Mouse (Mus musculus) cerebellum, adult 9-10 months (tissue): ENCODE measurements around the gene Stx2.
A peak's percentile ranks its signal among the peaks of the same experiment; 100 is the strongest.

Source experiments
- DNase-seq: peaks from one replicate; pipeline ENCODE4 v3.0.0; 2022

The Stx2 gene

DNA sequence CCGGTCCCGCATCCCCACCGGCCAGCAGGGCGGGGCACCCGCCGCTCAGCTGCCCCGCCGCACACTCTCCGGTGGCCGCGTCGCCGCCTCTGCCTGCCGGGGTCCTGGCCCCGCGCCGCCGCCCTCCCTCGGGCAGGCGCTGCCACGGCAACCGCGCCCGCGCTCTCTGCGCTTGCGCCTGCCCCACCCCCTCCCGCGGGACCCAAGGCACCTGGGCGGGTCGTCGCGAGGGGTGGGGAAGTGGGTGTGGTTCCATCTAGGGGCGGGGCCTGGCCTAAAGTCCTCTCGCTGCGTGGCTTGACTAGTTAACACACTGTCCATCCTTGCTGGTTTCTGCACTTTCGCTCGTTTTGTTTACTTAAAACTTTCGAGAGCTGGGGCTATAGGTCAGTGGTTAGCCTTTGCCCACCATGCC lies at the start of gene Stx2:
Gene Stx2, minus strand, starts transcription at position 163 of the 415 bp plus-strand sequence.
- peak; percentile 89 for DNase-seq

DNA sequence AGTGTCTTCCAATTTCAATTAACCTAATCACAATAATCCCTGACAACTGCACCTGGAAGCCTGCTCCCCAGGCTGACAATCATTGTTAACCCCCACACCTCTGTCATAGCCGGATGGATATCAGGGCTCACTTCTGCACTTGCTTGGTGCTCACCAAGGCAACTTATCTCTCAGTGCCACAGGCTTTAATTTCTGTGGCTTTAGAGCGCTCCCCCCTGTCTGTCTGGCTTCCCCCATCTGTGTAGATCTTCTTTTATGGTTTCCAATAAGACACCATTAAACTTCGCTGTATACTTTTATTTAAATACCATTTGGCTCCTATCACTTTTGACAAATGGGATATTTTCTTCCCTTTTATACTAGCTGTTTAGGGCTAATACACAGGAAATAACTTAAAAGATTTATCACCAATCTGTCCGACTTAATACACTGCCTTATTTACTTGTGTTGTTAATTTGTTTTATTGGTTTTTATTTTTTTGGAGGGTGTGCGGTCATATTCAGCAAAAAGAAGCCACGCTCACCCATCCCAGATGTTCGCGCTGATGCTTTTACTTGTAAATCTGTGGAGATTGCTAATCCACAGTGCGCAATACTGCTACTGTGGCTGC lies 46.4 kb upstream of the Stx2 start:
- no peak for DNase-seq

DNA sequence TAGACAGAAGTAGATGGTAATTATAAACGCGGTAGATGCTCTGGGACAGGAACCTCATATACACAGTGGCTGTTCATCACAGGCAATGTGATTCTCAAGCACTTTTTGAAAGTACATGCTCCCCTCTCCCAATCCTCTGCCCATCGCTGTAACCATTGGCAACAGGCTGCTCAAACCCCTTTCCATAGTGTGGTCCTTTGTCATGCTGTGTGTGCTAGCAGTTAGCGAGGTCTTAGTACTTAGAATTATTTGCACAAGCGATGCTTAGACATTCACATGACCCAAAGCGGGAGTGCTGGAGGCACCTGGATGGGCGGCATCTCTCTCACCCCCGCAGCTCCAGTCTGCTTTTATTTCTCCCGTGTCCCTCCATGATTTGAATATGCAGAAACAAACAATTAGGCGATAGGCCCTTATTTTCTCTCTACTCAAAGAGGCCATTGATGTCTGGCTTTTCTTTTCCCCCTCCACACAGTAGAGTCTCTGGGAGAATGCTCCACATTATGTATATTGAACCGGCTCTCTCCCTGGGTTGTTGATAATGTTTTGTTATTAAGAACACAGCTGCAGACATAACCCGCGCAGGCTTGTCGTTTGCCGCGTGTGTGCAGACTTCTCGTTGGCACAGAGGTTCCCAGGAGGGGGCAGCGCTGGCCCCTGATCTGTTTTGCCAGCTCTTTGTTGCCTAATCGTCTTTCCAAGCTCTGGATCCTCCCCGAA lies 44.4 kb upstream of the Stx2 start:
- no peak for DNase-seq

DNA sequence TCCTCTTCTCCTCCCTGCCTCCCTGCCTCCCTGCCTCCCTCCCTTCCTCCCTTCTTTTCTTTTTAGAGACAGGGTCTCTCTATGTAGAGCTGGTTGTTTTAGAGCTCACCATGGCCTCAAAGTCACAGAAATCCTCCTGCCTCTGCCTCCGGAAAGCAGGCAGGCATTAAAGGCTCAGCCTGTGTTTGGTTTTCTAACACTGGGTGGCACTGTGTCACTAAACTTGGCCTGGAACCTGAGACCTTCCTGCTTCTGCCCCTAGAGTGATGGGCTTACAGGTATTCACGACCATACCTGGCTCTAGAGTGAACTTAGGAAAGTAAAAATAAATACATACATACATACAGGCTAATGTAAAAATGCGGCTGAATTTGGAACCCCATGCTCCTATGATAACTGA lies 43.5 kb upstream of the Stx2 start:
- DNase-seq: no peak

DNA sequence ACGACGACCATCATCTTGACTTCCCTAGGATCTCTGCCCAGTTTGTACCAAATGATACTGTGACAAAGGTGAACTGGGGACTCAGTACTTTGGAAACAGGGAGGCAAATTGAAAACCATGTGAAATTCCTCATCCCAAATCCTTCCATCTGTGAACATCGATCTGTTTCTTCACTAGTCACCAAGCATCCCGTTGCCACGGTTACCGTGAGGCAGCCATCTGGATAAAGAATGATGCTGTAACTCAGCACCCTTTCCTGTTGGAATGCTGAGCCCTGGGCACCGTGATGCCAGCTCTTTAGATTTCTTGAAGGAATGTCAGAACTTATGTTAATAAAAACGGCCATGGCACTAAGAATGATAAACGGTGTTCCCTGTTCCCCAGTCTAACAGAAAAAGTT lies 41.0 kb upstream of the Stx2 start:
- no peak for DNase-seq

DNA sequence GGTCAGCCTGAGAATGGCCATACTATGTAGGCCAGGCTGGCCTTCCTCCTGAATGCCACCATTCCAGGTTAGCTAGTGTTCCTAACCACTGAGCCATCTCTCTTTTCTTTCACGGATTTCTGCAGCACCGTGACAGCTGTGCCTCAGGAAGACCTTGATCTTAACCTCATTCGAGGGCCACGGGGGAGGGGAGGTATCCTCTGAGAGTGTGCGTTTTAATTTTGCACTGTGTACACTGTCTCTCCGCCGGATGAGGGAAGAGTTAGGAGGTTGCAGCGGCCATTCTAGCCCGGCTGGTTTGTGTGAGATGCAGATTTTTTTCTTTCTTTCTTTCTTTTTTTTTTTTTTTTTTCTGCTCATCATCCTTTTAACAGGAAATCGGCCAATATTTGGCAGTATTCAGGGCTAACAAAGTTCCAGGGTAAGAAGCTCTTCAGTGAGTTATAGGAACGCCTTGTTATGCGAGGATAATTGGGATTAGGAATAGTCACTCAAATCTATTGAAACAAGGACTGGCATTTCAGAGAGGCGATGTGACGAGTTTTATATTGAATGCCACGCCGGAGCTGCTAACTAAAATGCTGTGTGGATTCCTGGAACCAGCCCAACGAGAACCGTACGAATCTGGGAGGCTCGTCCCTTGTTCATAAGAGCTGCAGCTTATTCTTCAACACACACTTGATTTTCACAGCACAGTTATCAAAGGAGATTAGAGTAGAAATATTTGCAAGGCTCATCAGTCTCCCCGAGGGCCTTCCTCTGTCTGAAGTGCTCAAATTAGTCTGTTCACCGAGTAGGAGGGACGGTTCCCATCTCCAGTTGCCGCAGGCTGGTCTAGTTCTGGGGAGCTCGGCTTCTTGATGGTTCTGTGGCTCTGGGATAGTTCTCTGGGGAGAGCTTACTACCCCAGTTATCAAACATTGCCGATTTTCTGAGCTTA lies 37.5 kb upstream of the Stx2 start:
- no peak for DNase-seq

DNA sequence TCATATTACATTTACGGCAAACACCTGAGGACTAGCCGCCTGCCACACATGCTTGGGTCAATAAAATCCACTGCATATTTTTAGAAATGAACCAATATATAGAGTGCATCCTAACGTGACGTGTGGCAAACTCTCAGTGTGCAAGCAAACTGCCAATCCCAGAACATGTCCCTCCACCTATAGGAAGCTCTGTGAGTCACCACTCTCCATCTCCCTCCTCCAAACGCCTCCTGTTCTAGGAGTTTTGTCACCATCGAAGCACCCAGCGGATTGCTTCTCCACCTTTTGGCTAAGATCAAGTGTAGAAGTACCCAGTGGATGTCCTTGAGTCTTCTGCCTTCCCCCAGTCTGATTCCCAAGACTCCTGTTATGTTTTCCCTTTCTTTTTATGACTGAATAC lies 29.4 kb upstream of the Stx2 start:
- DNase-seq: no peak

DNA sequence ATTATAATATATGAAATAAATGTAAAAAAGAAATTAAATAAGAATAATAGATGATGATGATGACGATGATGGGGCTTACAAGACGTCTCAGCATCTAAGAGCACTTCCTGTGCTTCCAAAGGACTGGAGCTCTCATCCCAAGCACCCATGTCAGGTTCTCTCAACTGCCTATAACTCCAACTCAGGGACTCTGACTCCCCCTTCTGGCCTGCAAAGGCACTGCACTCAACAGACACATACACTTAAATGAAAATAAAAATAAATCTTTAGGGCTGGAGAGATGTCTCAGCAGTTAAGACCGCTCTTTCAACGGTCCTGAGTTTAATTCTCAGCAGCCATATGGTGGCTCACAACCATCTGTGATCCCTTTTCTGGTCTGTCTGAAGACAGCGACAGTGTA lies 28.3 kb upstream of the Stx2 start:
- no peak for DNase-seq

DNA sequence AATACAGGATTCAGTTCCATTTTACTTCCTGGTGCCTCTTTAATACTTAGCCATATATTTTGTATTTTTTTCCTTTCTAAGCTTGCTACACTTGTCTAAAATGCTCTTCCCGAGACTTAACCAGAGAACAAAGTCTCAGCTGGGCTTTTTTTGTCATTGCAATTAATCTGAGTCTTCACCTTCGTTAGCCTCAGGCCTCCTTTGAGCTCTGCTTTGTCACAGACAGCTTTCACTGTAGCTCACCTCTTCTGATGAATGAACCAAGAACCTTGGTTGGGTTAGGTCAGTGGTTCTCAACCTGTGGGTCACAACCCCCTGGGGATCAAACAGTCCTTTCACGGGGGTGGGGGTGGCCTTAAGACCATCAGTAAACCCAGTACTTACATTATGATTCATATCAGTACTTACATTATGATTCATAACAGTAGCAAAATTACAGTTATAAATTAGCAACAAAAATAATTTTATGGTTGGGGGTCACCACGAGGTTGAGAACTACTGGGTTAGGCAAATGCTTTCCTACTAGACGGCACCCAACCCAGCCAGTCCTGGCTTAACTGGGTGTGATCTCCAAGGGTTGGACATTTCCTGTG lies 20.9 kb upstream of the Stx2 start:
- DNase-seq: no peak

DNA sequence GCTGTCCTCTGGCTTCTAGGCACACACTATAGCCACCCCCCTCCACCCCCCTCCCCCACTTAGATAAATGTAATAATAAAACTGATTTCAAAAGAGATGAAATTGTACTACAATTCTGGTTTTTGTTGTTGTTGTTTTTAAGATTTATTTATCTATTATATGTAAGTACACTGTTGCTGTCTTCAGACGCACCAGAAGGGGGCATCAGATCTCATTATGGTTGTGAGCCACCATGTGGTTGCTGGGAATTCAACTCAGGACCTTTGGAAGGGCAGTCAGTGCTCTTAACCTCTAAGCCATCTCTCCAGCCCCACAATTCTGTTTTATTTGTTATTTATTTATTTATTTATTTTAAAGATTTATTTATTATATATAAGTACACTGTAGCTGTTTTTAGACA lies 18.3 kb upstream of the Stx2 start:
- no peak for DNase-seq

DNA sequence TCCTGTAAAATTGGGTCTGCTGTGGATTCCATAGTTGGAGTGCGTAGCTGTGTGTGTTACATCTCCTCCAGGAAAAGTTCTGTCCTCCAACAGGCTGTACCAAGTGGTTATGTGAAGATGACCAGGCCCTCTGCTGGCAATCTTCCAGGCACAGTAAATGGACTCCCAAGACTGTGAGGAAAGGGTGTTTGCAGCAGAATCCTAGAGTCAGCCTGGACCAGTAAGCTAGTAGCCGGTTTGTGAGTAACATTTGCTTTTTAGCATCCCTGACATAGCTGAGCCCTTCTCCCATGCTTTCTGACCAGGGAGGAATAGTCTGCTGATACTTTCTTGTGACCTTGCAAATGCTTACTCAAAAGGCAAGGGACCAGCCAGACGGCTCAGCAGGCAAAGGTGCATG lies 17.8 kb upstream of the Stx2 start:
- DNase-seq: no peak

DNA sequence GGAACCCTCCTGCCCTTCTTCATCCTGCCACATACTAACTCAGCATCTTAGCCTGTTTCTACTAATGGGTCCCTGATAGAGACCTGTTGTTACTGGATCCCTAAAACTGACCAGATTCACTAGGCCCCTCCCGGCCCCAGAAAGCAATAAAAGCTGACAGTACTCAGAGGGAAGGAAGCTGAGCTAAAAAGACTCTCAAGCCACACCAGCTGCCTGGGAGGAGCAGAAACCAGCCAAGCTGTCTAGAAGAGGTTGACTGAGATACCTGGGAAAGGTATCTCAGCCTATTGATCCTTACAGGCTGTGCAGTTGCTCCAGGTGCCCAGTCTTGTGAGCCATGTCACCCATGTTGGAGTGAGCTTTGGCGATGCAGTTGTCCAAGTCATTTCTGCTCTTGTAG lies 17.4 kb upstream of the Stx2 start:
- no peak for DNase-seq

DNA sequence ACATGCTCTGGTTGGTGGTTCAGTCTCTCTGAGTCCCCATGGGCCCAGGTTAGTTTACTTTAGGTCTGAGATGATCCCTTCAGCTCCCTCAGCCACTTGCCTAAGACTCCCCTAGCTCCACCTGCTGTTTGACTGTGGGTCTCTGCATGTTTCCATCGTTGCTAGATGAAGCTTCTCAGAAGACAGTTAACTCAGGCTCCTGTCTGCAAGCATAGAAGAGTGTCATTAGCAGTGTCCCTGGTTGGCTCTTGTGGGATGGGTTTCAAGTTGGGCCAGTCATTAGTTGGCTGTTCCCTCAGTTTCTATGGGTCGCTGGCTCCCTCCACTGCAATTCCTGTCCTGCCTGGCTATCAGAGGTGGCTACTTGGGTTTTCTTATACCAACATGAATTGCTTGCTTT lies 16.7 kb upstream of the Stx2 start:
- no peak for DNase-seq

DNA sequence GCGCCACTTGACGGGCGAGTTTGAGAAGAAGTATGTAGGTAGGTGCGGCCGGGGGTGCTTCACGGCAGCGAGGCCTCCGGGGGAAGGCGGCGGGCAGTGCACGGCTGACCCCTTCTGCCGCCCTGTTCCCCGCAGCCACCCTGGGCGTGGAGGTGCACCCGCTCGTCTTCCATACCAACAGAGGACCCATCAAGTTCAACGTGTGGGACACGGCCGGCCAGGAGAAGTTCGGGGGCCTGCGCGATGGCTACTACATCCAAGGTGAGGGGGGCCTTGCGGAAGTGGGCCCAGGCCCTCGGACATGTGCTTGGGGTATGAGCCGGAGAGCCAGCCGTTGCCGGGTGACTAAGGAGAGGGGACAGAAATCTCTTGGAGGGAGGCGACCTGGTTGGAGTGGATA lies 12.4 kb upstream of the Stx2 start:
- DNase-seq: no peak

DNA sequence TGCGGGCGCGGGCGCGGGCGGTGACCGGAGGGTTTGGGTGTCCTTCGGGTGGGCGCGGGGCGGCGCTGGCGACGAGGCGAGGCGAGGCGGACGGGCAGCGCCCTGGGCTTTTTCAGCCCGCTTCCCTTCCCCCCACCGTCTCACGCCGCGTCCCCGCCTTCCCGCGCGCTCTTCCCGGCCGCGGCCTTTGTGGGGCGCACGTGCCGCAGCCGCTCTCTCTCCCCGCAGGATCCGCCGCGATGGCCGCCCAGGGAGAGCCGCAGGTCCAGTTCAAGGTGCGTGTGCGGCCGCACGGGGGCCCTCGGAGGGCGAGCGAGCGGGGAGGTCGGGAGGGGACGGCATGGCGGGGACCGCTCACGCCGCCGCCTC lies 11.9 kb upstream of the Stx2 start:
- DNase-seq: no peak

DNA sequence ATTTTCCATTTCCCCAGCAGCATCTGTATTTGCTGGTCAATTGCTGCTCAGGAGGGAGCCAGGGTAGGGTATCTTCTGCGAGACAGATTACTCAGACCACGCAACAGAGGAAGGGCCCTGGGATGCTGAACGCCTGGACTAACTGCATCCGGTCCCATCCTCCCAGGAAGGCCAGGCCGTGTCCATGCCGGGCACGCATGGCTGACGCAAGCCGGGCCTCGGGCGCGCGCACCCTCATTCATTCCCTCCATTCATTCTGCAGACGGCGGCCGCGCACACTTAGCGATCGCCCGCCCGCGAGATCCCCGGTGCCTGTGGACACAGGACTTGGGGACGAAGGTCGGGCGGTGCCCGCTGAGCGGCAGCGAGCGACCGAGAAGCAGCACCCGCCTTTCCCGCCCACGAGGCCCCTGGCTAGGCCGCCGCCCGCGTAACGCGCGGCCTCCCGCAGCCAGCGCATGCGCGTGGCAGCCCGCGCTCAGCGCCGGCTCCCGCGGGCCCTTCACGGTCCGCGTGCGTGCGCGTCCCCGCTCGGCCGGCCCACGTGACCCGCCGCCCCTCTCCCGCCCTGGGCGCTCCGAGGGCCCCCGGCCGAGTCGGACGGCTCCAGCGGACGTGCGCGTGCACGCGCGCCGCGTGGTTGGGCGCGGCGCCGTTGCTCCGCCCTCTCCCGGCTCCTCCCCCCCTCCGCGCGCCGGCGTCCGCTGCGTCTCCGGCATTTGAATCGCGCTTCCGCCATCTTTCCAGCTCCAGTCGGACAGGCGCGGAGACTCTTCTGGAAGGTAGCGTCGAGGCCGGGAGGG lies 11.3 kb upstream of the Stx2 start, which contains the start of gene Ran:
Gene Ran, plus strand, starts transcription at position 573 of the 803 bp plus-strand sequence.
- peak; percentile 94 for DNase-seq

DNA sequence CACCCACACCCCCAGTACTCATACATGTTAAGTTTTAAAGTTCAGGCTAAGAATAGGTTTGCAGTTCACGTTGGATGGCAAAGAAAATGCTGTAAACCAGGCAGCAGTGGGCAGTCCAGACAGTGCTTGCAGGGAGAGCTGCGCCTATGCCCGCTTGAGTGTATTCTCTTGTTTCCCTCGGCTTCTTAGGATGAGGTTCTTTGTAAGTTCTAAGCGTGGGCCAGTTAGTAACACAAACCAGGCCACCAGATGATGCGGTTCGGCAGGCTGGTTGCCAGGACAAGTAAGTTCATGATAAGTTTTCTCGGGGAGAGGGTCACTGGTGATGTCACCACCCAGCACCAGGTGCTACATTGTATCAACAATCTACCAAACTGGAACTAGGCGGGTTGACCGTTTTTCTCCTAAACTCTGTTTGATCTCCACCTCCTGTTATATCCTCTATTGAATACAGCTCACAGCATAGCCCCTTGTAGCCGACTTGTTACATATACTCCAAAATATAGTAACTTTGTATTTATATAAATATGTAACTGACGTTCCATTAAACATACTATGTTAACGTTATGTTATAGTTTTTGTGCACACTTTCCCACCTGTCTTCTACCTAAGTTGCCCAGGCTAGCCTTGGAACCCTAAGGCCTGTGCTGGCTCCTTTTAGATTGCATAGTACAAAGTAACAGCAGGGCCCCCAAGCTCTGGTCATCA lies 10.6 kb upstream of the Stx2 start:
- DNase-seq: peak; percentile 60

DNA sequence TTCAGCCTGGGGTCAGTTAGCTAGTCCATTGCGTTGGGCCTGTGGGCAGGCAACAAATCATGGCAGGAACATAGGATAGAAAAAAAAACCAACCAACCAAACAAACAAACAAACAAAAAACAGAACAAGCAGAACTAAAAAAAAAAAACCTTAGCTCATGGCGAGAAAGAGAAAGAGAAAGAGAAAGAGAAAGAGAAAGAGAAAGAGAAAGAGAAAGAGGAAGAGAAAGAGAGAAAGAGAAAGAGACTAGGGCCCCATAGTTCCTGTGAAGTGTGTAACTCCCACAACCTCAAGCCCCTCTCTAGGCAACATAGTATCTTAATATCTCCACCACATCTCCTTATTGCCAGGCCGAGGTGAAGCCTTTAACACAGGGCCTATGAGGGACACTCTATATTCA lies 8.0 kb upstream of the Stx2 start:
- no peak for DNase-seq

DNA sequence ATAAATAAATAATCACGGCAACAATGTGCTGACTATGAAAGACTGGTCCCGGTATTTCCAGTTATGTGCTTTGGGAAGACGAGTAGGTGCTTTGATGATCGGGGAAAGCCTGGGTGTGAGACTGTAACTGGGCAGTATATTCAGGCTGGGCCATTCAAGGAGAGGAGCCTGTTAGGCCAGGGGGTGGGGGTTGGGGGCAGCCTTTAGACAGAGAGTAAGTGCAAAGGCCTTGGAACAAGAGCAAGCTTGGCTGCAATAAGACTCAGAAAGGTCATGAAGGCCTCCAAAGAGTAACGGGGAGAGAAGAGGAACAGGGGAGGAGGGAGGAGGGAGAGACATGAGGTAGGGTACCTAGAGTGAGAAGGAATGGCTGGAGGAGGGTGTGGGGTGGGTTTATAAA lies 7.2 kb upstream of the Stx2 start:
- no peak for DNase-seq

DNA sequence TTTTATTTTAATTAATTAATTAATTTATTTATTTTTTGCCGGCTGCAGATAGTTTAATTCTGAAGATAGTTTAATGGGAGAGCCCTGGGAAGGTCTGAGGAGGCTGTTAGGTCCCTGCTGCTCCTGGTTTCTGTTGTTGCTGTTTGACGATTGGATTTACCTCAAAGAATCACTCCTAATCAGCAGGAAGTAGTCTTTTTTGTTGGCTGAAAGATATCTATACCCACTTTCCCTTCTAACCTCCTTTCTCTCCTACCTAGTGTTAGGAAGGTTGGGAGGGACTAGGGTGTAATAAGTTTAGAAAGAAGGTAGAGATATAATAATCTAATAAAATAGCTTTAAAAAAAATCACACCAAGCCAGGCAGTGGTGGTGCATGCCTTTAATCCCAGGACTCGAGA lies 6.6 kb upstream of the Stx2 start:
- DNase-seq: no peak

DNA sequence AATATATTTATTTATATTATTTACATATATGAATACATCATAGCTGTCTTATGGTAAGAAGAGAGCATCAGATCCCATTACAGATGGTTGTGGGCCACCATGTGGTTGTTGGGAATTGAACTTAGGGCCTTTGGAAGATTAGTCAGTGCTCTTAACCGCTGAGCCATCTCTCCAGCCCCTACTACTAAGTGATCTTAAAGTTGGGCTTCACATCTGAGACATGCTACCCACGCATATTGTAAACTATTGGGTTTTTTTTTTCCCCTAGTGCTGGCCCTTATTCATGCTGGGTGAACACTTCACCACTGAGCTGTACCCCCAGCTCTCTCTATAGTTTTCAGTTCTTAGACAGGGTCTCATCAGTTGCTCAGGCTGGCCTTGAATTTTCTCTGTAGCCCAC lies 2.6 kb upstream of the Stx2 start:
- DNase-seq: no peak

DNA sequence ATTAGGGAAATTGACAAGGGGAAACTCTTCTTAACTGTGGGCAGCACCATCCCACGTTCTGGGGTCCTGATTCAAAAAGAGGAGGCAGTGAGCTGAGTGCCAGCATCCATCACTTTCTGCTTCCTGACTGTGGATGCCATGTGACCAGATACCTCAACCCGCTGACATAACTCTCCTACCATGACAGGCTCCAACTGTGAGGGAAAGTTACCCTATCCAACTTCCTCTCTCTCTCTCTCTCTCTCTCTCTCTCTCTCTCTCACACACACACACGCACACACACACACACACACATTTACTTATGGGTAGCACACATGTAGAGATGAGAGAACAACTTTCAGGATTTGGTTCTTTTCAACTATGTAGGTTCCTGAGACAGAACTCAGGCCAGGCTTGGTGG lies 1.2 kb upstream of the Stx2 start:
- DNase-seq: no peak
